Mouse (Mus musculus): Measurements from ENCODE around the gene Psap. TPM values are rescaled to one million over a fixed set of nuclear protein-coding genes. Genes with fewer than 3 reads are reported as not detected.
A peak's percentile ranks its signal among the peaks of the same experiment; 100 is the strongest.

Gene Psap
- polyA plus RNA-seq, 1 experiment from 2014 or later: 54.8 TPM

DNA sequence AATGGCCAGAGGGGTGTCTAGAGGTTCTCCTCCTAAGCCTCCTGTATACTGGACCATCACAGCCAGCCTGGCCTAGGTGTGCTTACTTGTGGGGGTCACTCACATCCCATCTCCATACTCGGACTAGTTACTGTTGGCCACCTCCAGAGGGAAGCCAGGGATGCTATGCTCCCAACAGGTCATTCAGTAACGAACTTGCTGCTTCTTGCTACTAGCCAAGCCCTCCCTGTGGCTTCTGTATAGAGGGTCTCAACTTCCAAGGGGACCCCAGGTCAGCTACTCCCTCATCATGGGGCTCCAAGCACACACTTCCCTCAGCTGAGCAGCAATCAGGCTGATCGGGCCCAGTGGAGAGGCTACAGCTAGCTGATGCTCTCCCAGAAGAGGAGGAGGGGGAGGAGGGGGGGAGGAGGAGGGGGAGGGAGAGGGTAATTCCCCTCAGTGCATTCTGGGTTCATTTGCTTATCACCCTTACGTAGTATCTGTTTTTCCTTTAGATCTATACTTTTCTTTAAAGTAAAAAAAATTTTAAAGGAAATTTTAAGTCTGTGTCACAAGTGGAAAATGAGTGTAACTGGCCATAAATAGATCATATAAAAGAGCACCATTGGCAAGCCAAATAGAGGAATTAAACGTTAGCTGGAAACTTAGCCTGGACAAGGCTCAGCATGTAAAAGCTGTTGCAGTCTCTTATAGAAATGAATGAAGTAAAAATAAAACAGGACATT is 72.8 kb downstream of the Psap start:
- WGBS: 50% methylated on average over 5 of the region's 5 CpGs
- no peak overlapping the region for H3K27ac ChIP-seq (replicated peaks; ENCODE audit: low read depth, low read length)
- no peak overlapping the region for H3K9ac ChIP-seq (ENCODE audit: low read length)
- no peak overlapping the region for H3K4me3 ChIP-seq (ENCODE audit: low read depth, low read length)
- H3K9me3 ChIP-seq (ENCODE audit: control insufficient read depth, low read length): no peaks in the 10 kb centered on the region
- ATAC-seq (ENCODE audit: insufficient number of reproducible peaks, low FRiP score, low TSS enrichment, low read depth): no peak
- no peaks in the 10 kb centered on the region for H3K36me3 ChIP-seq (ENCODE audit: control insufficient read depth, insufficient read depth, low read length)
- peaks cover 13% of the 10 kb centered on the region; the same call in 1 of the 2 replicates for H3K4me1 ChIP-seq (ENCODE audit: control insufficient read depth, insufficient read depth, low read length)
- peaks cover 2% of the 10 kb centered on the region; the same call in 1 of the 2 replicates for H3K27me3 ChIP-seq (ENCODE audit: control insufficient read depth, insufficient read depth, low read length)
- no peak for DNase-seq (ENCODE audit: low spot score)
- 0 out of 2 replicates have a peak overlapping the region, but pooled peaks have one; percentile 16 for H3K4me2 ChIP-seq (ENCODE audit: low read depth, severe bottlenecking)

DNA sequence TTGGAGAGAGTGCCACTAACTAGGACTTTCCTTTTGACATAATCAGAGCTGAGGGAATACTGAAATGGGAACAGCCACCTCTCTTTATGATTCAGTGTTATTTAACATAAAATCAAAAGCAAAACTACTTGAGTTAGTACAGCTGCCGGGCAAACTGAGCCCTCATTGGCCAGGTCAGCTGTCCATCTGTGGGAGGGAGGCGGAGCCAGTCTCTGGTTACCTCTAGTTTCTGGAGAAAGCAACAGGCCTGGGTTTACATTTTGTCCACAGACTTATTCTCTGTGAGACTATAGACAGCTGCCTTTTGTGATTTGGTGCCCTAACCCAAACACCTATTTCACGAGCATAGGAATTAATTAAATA is 73.4 kb downstream of the Psap start:
- no peaks in the 10 kb centered on the region for H3K36me3 ChIP-seq (ENCODE audit: control insufficient read depth, insufficient read depth, low read length)
- H3K9ac ChIP-seq (ENCODE audit: low read length): no peak overlapping the region
- H3K4me2 ChIP-seq (ENCODE audit: low read depth, severe bottlenecking): 0 out of 2 replicates have a peak overlapping the region, but pooled peaks have one; percentile 16
- peaks cover 13% of the 10 kb centered on the region; the same call in 1 of the 2 replicates for H3K4me1 ChIP-seq (ENCODE audit: control insufficient read depth, insufficient read depth, low read length)
- 48% methylated on average over 3 of the region's 3 CpGs for whole genome bisulfite sequencing
- DNase-seq (ENCODE audit: low spot score) (peak; percentile 94), ATAC-seq (ENCODE audit: insufficient number of reproducible peaks, low FRiP score, low TSS enrichment, low read depth) (peak; percentile 3; the same call in 1 of the 2 replicates)
- H3K27me3 ChIP-seq (ENCODE audit: control insufficient read depth, insufficient read depth, low read length): peaks cover 2% of the 10 kb centered on the region; the same call in 1 of the 2 replicates
- no peak overlapping the region for H3K4me3 ChIP-seq (ENCODE audit: low read depth, low read length)
- H3K9me3 ChIP-seq (ENCODE audit: control insufficient read depth, low read length): no peaks in the 10 kb centered on the region
- H3K27ac ChIP-seq (replicated peaks; ENCODE audit: low read depth, low read length): peak overlapping the region; percentile 76

DNA sequence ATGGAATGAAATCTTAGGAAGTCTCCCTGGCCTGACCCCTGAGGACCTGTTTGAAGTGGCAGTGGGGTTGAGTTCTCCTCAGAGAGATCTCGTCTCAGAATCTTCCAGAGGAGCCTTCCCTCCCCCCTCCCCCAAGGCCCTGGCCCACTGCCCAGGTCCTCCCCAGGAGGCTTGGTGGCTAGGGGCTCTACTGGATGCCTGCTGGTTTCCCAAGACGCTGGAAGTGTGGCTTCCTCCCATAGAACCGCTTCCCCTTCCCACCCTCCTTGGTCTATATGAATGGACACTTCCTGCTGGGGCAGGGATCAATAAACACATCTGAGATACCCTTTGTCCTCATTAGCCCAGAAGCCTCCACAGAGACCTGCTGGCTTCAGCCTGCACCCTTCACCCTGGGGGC is 73.8 kb downstream of the Psap start:
- no peaks in the 10 kb centered on the region for H3K9me3 ChIP-seq (ENCODE audit: control insufficient read depth, low read length)
- H3K4me3 ChIP-seq (ENCODE audit: low read depth, low read length): no peak overlapping the region
- H3K4me2 ChIP-seq (ENCODE audit: low read depth, severe bottlenecking): 0 out of 2 replicates have a peak overlapping the region, but pooled peaks have one; percentile 7
- WGBS: 23% methylated on average over 3 of the region's 3 CpGs
- no peaks in the 10 kb centered on the region for H3K36me3 ChIP-seq (ENCODE audit: control insufficient read depth, insufficient read depth, low read length)
- peak overlapping the region; percentile 76 for H3K27ac ChIP-seq (replicated peaks; ENCODE audit: low read depth, low read length)
- H3K4me1 ChIP-seq (ENCODE audit: control insufficient read depth, insufficient read depth, low read length): peaks cover 13% of the 10 kb centered on the region; the same call in 1 of the 2 replicates
- H3K27me3 ChIP-seq (ENCODE audit: control insufficient read depth, insufficient read depth, low read length): peaks cover 2% of the 10 kb centered on the region; the same call in 1 of the 2 replicates
- no peak for DNase-seq (ENCODE audit: low spot score)
- 0 out of 2 replicates have a peak, but pooled peaks have one; percentile 10 for ATAC-seq (ENCODE audit: insufficient number of reproducible peaks, low FRiP score, low TSS enrichment, low read depth)
- no peak overlapping the region for H3K9ac ChIP-seq (ENCODE audit: low read length)

DNA sequence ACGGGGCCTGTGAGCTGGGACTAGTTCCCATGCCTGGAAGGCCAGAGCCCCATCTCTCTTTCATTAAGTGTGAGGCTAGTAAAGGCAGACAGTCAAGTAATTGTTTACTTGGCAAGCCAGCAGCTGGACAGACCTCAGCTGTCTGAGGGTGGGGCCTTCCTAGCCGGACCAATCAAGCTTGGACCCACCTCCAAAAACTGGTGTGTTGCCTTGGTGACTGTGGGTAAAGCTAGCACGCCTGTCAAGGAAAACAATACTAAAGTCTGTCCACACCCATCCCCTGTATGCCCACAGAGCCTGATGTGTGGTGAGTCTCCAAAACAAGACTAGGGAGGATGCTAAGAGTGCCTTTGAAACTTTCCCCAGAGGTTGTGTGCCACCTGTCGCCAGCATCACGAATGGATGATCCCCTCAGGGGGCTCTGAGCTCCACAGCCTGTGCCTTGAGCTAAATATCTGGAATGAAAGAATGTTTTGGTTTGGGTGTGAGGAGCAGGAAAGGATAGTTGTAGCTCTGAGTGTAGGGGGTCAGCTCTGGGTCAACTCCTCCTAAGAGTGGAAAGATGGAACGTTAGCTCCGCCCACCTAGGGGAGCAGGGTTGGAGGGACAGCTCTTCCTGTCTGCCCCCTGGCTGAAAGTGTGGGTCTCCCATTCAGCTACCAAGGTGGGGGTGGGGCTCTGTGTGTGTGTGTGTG is 74.5 kb downstream of the Psap start:
- Histone ChIP-seq H3K9ac (ENCODE audit: low read length) (no peak overlapping the region), H3K27ac (replicated peaks; ENCODE audit: low read depth, low read length) (peak overlapping the region; percentile 76), H3K27me3 (ENCODE audit: control insufficient read depth, insufficient read depth, low read length) (peaks cover 2% of the 10 kb centered on the region; the same call in 1 of the 2 replicates), H3K4me2 (ENCODE audit: low read depth, severe bottlenecking) (0 out of 2 replicates have a peak overlapping the region, but pooled peaks have one; percentile 7), H3K4me3 (ENCODE audit: low read depth, low read length) (no peak overlapping the region), H3K9me3 (ENCODE audit: control insufficient read depth, low read length) (no peaks in the 10 kb centered on the region), H3K4me1 (ENCODE audit: control insufficient read depth, insufficient read depth, low read length) (peaks cover 10% of the 10 kb centered on the region; the same call in 1 of the 2 replicates), H3K36me3 (ENCODE audit: control insufficient read depth, insufficient read depth, low read length) (no peaks in the 10 kb centered on the region)
- peak; percentile 67; the same call in 1 of the 2 replicates for ATAC-seq (ENCODE audit: insufficient number of reproducible peaks, low FRiP score, low TSS enrichment, low read depth)
- 32% methylated on average over 7 of the region's 7 CpGs for WGBS
- peak; percentile 41 for DNase-seq (ENCODE audit: low spot score)

Other genes with a start within 250 kb of the Psap start
- gene Spock2, start 171.4 kb upstream of the Psap start, polyA plus RNA-seq (2014; fragmentation: Nextera tagmentation; extraction: Ambion mirVana): 1.8 and 2.0 TPM in 2 replicates
- 1.3 and 2.0 TPM in 2 replicates for gene Chst3, start 58.4 kb upstream of the Psap start, polyA plus RNA-seq (2014; fragmentation: Nextera tagmentation; extraction: Ambion mirVana)
- 1.3 and 2.4 TPM in 2 replicates for gene Vsir, start 69.2 kb downstream of the Psap start, polyA plus RNA-seq (2014; fragmentation: Nextera tagmentation; extraction: Ambion mirVana)
- gene Gm17455, start 122.1 kb downstream of the Psap start, polyA plus RNA-seq (2014; fragmentation: Nextera tagmentation; extraction: Ambion mirVana): 1.5 and 2.0 TPM in 2 replicates

All from limb, embryonic 11.5 days (tissue).